Mouse (Mus musculus) spleen, postnatal 14 days (tissue): ENCODE results near the gene Sik1.

Experiments
- DNase-seq, 2 experiments: peaks; one replicate each; pipeline ENCODE4 v3.0.0; 2021 to 2022; ENCODE audit warnings: low spot score in 2 of 2

Sik1 gene

GRCm38 (mm10) chr17:31875326-31875930 is 19.8 kb upstream of the Sik1 start:
- DNase-seq = no peak

GRCm38 (mm10) chr17:31874691-31875090 is 19.1 kb upstream of the Sik1 start:
- no peak for DNase-seq

GRCm38 (mm10) chr17:31873973-31874372 is 18.4 kb upstream of the Sik1 start:
- no peak for DNase-seq

- DNase-seq = no peak
Observed at GRCm38 (mm10) chr17:31873185-31873870, 17.7 kb upstream of the Sik1 start.

- no peak for DNase-seq
Observed at GRCm38 (mm10) chr17:31872826-31873165, 17.2 kb upstream of the Sik1 start.

GRCm38 (mm10) chr17:31871968-31872825 is 16.6 kb upstream of the Sik1 start:
- no peak for DNase-seq

GRCm38 (mm10) chr17:31870931-31871421 is 15.4 kb upstream of the Sik1 start:
- no peak for DNase-seq

- no peak for DNase-seq
Observed at GRCm38 (mm10) chr17:31870446-31870845, 14.8 kb upstream of the Sik1 start.

- DNase-seq = no peak
Observed at GRCm38 (mm10) chr17:31868076-31868475, 12.5 kb upstream of the Sik1 start.

- no peak for DNase-seq
Observed at GRCm38 (mm10) chr17:31867061-31867460, 11.5 kb upstream of the Sik1 start.

GRCm38 (mm10) chr17:31865636-31866035 is 10.0 kb upstream of the Sik1 start:
- no peak for DNase-seq

GRCm38 (mm10) chr17:31864666-31865450 is 9.3 kb upstream of the Sik1 start:
- DNase-seq = no peak

- DNase-seq = no peak
Observed at GRCm38 (mm10) chr17:31863151-31863815, 7.7 kb upstream of the Sik1 start.

GRCm38 (mm10) chr17:31862136-31862535 is 6.5 kb upstream of the Sik1 start:
- DNase-seq = no peak

GRCm38 (mm10) chr17:31861661-31862060 is 6.1 kb upstream of the Sik1 start:
- no peak for DNase-seq

- DNase-seq = no peak
Observed at GRCm38 (mm10) chr17:31860856-31861255, 5.3 kb upstream of the Sik1 start.

GRCm38 (mm10) chr17:31859367-31859766 is 3.8 kb upstream of the Sik1 start:
- no peak for DNase-seq

- DNase-seq = no peak
Observed at GRCm38 (mm10) chr17:31858786-31859185, 3.2 kb upstream of the Sik1 start.

GRCm38 (mm10) chr17:31857903-31858426 is 2.4 kb upstream of the Sik1 start:
- no peak for DNase-seq

GRCm38 (mm10) chr17:31857251-31857650 is 1.6 kb upstream of the Sik1 start:
- DNase-seq = no peak
